Mouse (Mus musculus) forebrain, embryonic 12.5 days (tissue): Measurements from ENCODE around the gene Vps11. TPM values are rescaled to one million over a fixed set of nuclear protein-coding genes. Genes with fewer than 3 reads are reported as not detected.
"Not testable (repeated sequence)": the region's sequence is repeated elsewhere in the genome, so short reads cannot be mapped to it uniquely, and the experiment has no call there.

Experiments used
- ATAC-seq: fragments of 200-750 bp; cut with Nextera tagmentation; 2 replicates; pipeline ENCODE4 v1.8.0; 2017; ENCODE audit warnings: moderate TSS enrichment; ENCODE audit not compliant: low FRiP score
- H3K27ac ChIP-seq: fragments of 300-500 bp; sonication (generic); 2 replicates; pipeline ENCODE4 v1.5.1; 2016; ENCODE audit warnings: mild to moderate bottlenecking
- H3K27me3 ChIP-seq: fragments of 300-500 bp; sonication (generic); 2 replicates; pipeline ENCODE4 v1.6.1; 2016; ENCODE audit warnings: mild to moderate bottlenecking
- H3K36me3 ChIP-seq: fragments of 300-500 bp; sonication (generic); replicated peaks from 2 replicates; pipeline ENCODE4 v1.6.1; 2016; ENCODE audit warnings: mild to moderate bottlenecking
- H3K4me1 ChIP-seq: fragments of 300-500 bp; sonication (generic); 2 replicates; pipeline ENCODE4 v1.6.1; 2016
- H3K4me2 ChIP-seq: fragments of 300-500 bp; sonication (generic); 2 replicates; pipeline ENCODE4 v1.6.1; 2016; ENCODE audit warnings: mild to moderate bottlenecking, moderate library complexity
- H3K4me3 ChIP-seq: fragments of 300-500 bp; sonication (generic); replicated peaks from 2 replicates; pipeline ENCODE4 v1.5.1; 2016; ENCODE audit warnings: mild to moderate bottlenecking
- H3K9ac ChIP-seq: fragments of 300-500 bp; sonication (generic); 2 replicates; pipeline ENCODE4 v1.6.1; 2016; ENCODE audit warnings: mild to moderate bottlenecking
- H3K9me3 ChIP-seq: fragments of 300-500 bp; sonication (generic); 2 replicates; pipeline ENCODE4 v1.6.1; 2016
- WGBS: fragments of 180-500 bp; shearing (Covaris S2); methylation state at CpG from one replicate; pipeline ENCODE4 v1.1.7; 2016; 5-methylcytosine and 5-hydroxymethylcytosine counted together
- polyA plus RNA-seq: library from polyadenylated mRNA; unstranded; fragments of >200 nt; fragmentation: Nextera tagmentation; extraction: Ambion mirVana; gene quantifications from 2 replicates; pipeline ENCODE4 v1.2.1, GENCODE M21; 2016

Gene Vps11
- polyA plus RNA-seq, 1 experiment from 2014 or later, result 34.8 TPM

DNA sequence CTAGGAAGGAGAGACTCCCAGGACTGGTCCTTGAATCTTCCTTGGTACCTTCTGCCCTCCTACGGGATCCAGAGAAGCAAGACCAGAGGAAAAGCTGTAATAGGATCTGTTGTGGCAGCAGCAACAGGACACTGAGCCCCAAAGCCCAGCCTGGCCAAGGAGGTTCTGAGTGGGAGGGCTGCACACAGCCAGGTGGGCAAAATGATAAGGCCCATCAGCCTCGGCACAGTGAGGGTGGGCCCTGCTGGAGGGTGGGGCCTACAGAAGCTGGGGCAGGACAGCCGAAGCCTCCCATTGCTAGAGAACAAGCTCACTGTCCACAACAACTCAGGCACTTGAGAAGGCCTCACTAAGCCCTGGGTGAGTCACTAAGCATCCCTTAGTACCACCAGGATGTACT is 19.3 kb downstream of the Vps11 start:
- peaks cover 47% of the 10 kb centered on the region for H3K36me3 ChIP-seq
- H3K4me3 ChIP-seq, result no peak overlapping the region
- H3K4me2 ChIP-seq, result no peak overlapping the region
- WGBS, result 88% methylated on average over 3 of the region's 3 CpGs
- H3K27ac ChIP-seq, result no peak overlapping the region
- no peaks in the 10 kb centered on the region for H3K9me3 ChIP-seq
- H3K9ac ChIP-seq, result no peak overlapping the region
- H3K4me1 ChIP-seq, result peaks cover 28% of the 10 kb centered on the region
- ATAC-seq, result no peak
- H3K27me3 ChIP-seq, result no peaks in the 10 kb centered on the region

DNA sequence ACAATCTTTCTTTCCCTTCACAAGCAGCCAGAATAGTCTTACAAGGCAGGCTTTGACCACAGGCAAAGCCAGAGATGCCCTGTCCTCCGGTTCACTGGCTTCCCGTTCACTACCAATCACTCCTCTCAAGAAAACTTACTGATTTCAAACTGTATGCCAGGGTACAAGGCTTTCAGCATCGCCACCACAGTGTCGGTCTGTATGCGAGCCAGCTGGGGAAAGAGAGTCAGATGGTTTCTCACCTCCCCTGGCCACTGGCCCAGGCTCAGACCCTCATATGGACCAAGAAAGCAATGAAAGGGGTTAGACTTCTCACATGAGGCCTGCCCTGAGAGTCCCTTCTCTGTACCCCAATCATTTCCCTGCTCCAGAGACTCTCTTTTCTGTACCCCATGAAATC is 20.0 kb downstream of the Vps11 start:
- Histone ChIP-seq H3K9me3 (no peaks in the 10 kb centered on the region), H3K4me3 (no peak overlapping the region), H3K4me1 (peaks cover 35% of the 10 kb centered on the region), H3K27me3 (no peaks in the 10 kb centered on the region), H3K4me2 (no peak overlapping the region), H3K27ac (no peak overlapping the region), H3K36me3 (peaks cover 48% of the 10 kb centered on the region), H3K9ac (no peak overlapping the region)
- ATAC-seq, result no peak
- whole genome bisulfite sequencing, result 94% methylated on average over 5 of the region's 5 CpGs

DNA sequence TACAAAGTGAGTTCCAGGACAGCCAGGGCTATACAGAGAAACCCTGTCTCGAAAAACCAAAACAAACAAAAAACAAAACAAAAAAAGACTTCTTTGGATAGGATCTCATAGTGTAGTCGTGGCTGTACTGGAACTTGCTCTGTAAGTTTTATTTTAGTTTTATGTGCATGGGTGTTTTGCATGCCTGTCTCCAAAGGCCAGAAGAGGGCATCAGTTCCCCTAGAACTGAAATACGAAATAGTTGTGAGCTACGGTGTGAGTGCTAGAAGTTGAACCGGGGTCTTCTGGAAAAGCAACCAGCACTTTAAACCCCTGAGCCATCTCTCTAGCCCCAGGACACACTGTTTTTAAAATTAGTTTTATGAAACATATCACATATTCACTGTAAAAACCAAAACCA is 22.9 kb downstream of the Vps11 start:
- Histone ChIP-seq H3K27ac (no peak overlapping the region), H3K9me3 (0 out of 2 replicates have a peak, but pooled peaks cover 2% of the 10 kb centered on the region), H3K4me3 (no peak overlapping the region), H3K27me3 (no peaks in the 10 kb centered on the region), H3K9ac (no peak overlapping the region), H3K4me2 (no peak overlapping the region; the same call in 1 of the 2 replicates), H3K4me1 (peaks cover 36% of the 10 kb centered on the region), H3K36me3 (peaks cover 44% of the 10 kb centered on the region)
- ATAC-seq, result no peak
- WGBS, result 78% methylated on average over 5 of the region's 5 CpGs

DNA sequence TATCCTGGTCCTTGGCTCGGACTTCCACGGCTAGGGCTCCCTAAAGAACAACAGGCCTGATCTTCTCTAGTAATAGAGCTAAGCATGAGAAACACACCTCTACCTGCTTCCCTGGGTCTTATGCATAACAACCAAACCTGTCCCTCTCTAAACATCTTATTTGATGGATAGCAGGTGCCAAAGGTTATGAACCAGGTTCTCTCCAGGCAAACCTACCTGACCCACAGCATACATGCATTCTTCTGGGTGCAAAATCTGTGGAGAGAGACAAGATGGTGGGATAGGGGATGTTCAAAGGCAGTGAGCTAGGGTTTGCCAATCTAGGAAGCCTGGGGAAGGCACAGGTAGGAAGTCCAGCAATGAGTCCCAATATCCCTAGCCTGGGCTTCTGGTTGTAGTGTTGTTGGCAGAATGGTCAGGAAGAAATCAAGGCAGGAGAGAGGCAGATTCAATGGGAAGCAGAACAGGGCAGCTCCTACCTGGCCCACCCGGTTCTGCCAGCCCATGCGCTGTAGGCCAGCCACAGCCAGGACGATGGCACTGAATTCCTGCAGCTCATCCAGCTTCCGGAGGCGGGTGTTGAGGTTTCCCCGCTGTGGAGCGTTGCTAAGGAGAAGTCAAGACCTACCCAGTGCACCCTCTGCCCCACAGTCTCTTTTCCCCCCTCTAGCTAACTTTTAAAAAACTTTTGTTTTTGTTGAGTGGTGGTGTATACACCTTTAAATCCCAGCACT is 23.9 kb downstream of the Vps11 start:
- H3K9ac ChIP-seq, result peak overlapping the region; percentile 100; the same call in 1 of the 2 replicates
- peak overlapping the region; percentile 69 for H3K4me2 ChIP-seq
- 72% methylated on average over 9 of the region's 9 CpGs for WGBS
- peak overlapping the region; percentile 42; the same call in 1 of the 2 replicates for H3K27ac ChIP-seq
- no peaks in the 10 kb centered on the region for H3K27me3 ChIP-seq
- H3K4me3 ChIP-seq, result peak overlapping the region; percentile 83
- H3K4me1 ChIP-seq, result peaks cover 27% of the 10 kb centered on the region
- peaks cover 5% of the 10 kb centered on the region; the same call in 1 of the 2 replicates for H3K9me3 ChIP-seq
- ATAC-seq, result no peak
- H3K36me3 ChIP-seq, result peaks cover 54% of the 10 kb centered on the region

DNA sequence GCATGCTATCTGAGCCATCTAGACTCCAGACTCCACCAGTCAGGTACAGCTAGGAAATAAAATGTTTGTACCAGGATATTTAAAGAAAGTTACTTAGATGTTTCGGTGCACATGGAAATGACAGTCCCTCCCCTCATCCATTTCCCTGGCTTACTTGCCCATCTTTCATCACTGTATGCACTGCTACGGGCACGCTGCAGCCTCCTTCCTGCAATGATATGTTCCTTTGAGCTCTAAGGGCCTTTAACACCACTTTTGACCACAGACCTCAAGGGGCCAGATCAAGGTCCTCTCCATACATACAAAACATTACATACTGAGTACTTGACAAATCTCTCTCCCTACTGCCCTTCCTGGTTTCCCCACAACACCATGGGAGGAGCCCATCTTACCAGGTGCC is 24.5 kb downstream of the Vps11 start:
- 82% methylated on average over 3 of the region's 3 CpGs for WGBS
- Histone ChIP-seq H3K9me3 (peaks cover 5% of the 10 kb centered on the region; the same call in 1 of the 2 replicates), H3K27ac (peak overlapping the region; percentile 15; the same call in 1 of the 2 replicates), H3K4me1 (peaks cover 23% of the 10 kb centered on the region), H3K27me3 (no peaks in the 10 kb centered on the region), H3K9ac (peak overlapping the region; percentile 100), H3K4me3 (peak overlapping the region; percentile 83), H3K4me2 (peak overlapping the region; percentile 69), H3K36me3 (peaks cover 60% of the 10 kb centered on the region)
- ATAC-seq, result no peak

DNA sequence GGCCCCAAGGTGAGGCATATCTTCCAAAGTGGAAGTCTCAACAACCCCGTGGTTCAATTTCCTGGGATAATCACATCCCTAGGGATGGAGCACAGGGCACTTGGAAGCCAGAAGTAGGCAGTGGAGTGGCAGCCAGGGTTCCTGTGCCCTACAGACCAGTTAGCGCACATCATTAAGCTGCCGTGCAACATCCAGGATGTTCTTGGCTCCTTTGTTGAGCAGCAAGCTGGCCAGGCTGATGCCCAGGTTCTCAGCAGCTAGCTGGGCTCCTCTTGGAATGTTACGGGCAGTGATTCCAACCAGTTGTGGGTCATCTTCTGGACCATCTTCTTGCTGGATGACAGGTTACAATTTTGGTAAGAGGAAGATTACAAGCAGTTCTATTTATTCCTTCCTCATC is 25.0 kb downstream of the Vps11 start:
- peak overlapping the region; percentile 15; the same call in 1 of the 2 replicates for H3K27ac ChIP-seq
- ATAC-seq, result not testable (repeated sequence)
- WGBS, result 25% methylated on average over 4 of the region's 4 CpGs

DNA sequence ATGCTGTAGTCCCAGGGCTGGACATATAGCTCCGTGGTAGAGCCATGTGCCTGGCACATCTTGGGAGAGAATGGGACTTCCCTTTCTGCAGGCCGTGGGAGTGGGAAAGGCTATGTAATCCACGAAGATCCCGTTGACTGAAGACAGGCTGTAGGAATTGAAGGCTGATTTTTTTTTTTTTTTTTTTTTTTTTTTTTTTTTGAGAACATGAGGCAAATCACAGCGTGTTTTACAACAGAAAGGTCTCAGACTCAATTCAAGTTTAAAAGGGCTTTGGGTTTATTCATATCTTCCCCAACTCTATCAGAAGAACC is 25.4 kb downstream of the Vps11 start:
- no peak for ATAC-seq
- WGBS, result under 1% methylated on average over 5 of the region's 5 CpGs
- Histone ChIP-seq H3K4me3 (peak overlapping the region; percentile 83), H3K27me3 (no peaks in the 10 kb centered on the region), H3K9ac (peak overlapping the region; percentile 100), H3K9me3 (peaks cover 5% of the 10 kb centered on the region; the same call in 1 of the 2 replicates), H3K27ac (peak overlapping the region; percentile 96), H3K4me2 (peak overlapping the region; percentile 69), H3K36me3 (peaks cover 63% of the 10 kb centered on the region), H3K4me1 (peaks cover 23% of the 10 kb centered on the region)

More for the DNA sequence above, 25.0 kb downstream of the Vps11 start:
- Histone ChIP-seq H3K4me1 (peaks cover 23% of the 10 kb centered on the region), H3K36me3 (peaks cover 63% of the 10 kb centered on the region), H3K9ac (peak overlapping the region; percentile 100), H3K4me2 (peak overlapping the region; percentile 69), H3K4me3 (peak overlapping the region; percentile 83)
- not testable (repeated sequence) for H3K27me3 ChIP-seq, H3K9me3 ChIP-seq

DNA sequence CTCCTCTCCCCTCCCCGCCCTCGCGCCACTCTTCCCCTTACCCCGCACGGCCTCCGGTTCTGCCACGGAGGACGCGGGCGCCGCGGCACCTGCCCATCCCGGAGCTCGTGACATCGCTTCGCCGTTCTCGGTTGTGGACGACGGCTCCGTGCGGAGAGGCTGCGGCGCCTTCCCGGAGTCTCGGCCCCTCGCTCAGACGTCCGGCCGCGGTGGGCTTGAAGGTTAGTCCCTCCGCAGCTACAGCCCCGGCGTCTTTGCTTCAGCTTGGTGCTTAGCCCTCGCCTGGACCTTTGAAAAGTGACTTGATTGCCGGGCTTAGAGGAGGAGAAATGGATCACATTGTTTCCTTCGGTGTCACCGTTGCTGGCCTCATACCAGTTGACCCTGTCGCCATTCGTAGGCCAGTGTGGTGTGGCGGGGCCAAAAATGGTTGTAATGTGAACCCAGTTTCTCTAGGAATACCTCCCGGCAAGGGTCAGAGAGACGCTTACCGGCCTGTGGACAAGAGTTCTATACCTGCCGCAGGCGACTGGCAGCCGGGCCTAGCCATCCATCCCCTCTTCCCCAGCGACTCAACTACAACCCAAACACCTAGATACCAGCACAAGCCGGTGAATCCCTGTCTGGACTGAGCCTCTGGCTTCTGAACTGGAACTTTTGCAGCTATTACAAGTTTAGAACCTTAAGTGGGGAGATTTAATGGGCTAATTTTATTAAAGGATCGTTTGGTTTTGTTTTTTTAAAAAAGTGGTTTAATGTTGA is 26.0 kb downstream of the Vps11 start:
- Histone ChIP-seq H3K9me3 (peaks cover 5% of the 10 kb centered on the region; the same call in 1 of the 2 replicates), H3K27me3 (no peaks in the 10 kb centered on the region), H3K4me2 (peak overlapping the region; percentile 69), H3K36me3 (peaks cover 64% of the 10 kb centered on the region), H3K4me1 (peaks cover 23% of the 10 kb centered on the region), H3K27ac (peak overlapping the region; percentile 96), H3K9ac (peak overlapping the region; percentile 100), H3K4me3 (peak overlapping the region; percentile 83)
- no peak for ATAC-seq
- WGBS, result under 1% methylated on average over 49 of the region's 50 CpGs

DNA sequence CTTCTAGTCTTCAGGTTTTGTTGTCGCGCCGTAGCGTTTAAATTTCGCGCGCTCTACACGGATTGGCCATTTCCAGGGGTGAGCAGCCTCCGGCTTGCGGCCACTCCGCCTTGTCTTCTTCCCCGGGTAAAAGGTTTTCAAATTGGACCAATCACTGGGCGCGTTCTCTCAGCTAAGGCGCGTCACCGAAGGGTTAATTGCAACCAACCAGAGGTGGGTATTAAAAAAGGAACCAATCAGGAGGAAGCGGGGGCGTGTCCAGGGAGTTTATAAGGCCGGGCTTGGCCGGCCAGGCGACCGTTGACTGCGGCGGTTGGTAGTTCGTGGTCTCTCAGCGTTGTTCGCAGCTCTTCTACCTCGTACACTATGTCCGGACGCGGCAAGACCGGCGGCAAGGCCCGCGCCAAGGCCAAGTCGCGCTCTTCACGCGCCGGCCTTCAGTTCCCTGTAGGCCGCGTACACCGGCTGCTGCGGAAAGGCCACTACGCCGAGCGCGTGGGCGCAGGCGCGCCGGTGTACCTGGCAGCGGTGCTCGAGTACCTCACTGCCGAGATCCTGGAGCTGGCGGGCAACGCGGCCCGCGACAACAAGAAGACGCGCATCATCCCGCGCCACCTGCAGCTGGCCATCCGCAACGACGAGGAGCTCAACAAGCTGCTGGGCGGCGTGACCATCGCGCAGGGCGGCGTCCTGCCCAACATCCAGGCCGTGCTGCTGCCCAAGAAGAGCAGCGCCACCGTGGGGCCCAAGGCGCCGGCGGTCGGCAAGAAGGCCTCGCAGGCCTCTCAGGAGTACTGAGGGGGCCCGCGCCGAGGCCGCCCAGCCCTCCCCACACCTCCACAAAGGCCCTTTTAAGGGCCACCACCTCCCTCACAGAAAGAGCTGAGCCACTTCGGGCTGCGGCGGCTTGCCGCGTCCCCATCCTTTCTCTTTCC is 26.8 kb downstream of the Vps11 start, which contains the start of gene H2afx:
Gene H2afx (plus strand): TSS at position 299 of the 935 bp plus-strand sequence.
- WGBS, result under 1% methylated on average over 87 of the region's 91 CpGs
- peaks cover 68% of the 10 kb centered on the region for H3K36me3 ChIP-seq
- peaks cover 23% of the 10 kb centered on the region for H3K4me1 ChIP-seq

DNA sequence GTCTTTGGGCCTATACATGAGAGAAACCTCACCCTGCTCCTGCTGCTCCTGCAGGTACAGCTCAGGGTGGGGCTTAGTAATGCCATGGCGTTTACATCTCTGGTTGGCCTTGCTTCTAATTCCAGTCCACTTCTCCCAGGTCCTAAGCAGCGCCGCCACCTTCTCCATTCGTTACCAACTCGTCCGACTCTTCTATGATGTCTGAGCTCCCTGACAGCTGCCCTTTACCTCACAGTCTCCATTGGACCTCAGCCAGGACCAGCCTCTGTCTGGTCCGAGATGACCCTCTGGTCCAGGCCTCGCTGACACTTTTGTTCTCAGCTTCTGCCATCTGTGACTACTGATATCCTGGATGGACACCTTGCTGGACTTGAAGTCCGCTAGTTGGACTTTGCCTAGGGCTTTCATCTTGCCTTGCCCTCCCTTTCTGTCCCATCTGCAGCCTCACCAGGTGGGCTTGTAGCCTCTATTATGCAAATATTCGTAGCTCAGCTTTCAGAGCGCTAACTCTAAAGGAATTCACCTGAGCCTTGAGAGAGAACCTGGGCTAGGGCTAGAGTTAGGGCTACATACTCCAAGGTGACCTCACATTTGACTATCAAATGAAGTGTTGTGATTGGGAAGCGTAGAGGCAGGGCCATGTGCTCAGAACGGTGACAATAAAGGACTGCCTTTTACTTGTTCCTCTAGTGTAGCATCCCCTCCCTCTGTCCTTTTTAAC is 28.4 kb downstream of the Vps11 start:
- peaks cover 65% of the 10 kb centered on the region for H3K36me3 ChIP-seq
- H3K9ac ChIP-seq, result no peak overlapping the region
- 95% methylated on average over 13 of the region's 13 CpGs for WGBS
- no peaks in the 10 kb centered on the region for H3K27me3 ChIP-seq
- no peak for ATAC-seq
- H3K27ac ChIP-seq, result no peak overlapping the region
- no peak overlapping the region for H3K4me3 ChIP-seq
- H3K4me2 ChIP-seq, result no peak overlapping the region
- H3K4me1 ChIP-seq, result peaks cover 22% of the 10 kb centered on the region
- peaks cover 5% of the 10 kb centered on the region; the same call in 1 of the 2 replicates for H3K9me3 ChIP-seq

More for the DNA sequence above, 26.8 kb downstream of the Vps11 start, which contains the start of gene H2afx:
- Histone ChIP-seq H3K9me3 (peaks cover 5% of the 10 kb centered on the region; the same call in 1 of the 2 replicates), H3K4me2 (peak within 1 kb of the TSS; percentile 69), H3K27ac (peak within 1 kb of the TSS; percentile 96), H3K27me3 (no peaks in the 10 kb centered on the region), H3K9ac (peak within 1 kb of the TSS; percentile 100), H3K4me3 (peak within 1 kb of the TSS; percentile 83)
- ATAC-seq, result peak; percentile 96

DNA sequence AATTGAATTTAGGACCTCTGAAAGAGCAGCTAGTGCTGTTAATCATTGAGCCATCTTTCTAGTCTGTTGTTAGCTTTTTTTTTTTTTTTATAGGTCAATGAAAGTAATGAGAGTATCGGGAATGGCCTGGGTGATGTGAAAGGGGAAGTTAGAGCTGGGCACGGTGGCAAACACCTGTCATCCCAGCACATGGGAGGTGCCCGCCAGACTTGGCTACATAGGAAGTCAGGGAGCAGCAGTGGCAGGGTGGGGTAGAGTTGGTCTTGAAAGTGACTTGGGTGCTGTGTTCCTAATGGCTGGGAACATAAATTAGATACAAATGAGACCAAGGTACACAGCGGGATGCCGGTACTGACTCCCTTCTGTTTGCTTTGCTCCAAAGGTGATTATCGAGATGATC is 30.7 kb downstream of the Vps11 start:
- Histone ChIP-seq H3K27ac (no peak overlapping the region), H3K36me3 (peaks cover 49% of the 10 kb centered on the region), H3K4me1 (peaks cover 13% of the 10 kb centered on the region), H3K9ac (no peak overlapping the region), H3K4me2 (no peak overlapping the region), H3K4me3 (no peak overlapping the region), H3K27me3 (no peaks in the 10 kb centered on the region), H3K9me3 (peaks cover 5% of the 10 kb centered on the region; the same call in 1 of the 2 replicates)
- 96% methylated on average over 6 of the region's 6 CpGs for WGBS
- no peak for ATAC-seq
